Mouse (Mus musculus) embryo, embryonic 11 days (tissue): ENCODE results near the gene Tmem132d.

Source experiments
- DNase-seq: peaks from one replicate; pipeline ENCODE4 v3.0.0-alpha.2; 2015

Tmem132d gene

DNA sequence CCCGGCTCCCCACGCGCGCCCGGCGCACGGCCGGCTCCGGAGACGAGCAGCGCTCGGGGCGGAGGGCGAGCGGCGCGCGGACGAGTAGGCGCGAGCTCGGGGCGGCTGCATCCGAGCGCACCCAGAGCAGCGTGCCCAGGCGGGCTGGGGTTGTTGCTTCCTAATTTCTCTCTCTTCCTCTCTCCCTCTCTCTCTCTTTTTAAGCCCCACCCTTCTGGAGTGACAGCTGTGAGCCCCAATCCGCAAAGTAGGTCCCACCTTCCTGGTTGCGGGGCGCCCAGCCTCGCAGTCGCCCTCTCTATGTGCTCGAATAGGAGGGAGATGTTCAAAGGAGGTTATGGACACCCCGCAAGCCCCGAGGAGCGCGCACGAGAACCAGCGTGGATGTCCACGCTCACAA, at the start of gene Tmem132d:
TSS of gene Tmem132d (minus strand) at position 162 of the 400 bp plus-strand sequence.
- peak; percentile 45 for DNase-seq

DNA sequence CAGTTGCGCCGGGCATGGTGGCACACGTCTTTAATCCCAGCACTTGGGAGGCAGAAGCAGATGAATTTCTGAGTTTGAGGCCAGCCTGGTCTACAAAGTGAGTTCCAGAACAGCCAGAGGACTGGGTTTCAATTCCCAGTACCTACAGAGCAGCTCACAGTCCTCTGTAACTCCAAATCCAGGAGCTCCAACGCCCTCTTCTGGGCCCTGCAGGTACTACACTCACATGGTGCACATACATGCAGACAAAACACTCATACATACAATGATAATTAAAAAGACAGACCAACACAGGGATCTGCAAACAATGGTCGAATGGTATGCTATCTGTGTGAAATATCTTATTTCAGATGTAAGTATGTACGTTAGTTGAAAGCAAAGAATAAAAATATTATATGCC, 47.9 kb upstream of the Tmem132d start:
- no peak for DNase-seq

DNA sequence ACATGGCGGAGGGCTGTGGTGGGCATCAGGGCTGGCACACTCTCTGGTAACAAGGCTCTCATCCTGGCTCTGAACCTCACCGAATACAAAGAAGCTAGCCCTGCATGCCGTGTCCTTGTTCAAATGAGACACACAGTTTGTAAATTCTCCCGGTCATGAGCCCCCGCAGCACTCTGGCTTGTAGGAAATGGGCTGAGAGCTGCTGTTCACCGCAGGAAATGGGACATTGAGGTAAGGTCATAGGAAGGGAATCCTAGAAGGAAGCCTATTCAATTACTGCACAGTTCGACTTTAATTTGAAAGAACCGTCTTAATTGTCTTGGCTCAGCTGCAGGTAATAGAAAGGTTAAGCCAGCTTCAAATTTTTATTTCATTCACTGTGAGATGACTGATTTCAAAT, 42.5 kb upstream of the Tmem132d start:
- DNase-seq = no peak

DNA sequence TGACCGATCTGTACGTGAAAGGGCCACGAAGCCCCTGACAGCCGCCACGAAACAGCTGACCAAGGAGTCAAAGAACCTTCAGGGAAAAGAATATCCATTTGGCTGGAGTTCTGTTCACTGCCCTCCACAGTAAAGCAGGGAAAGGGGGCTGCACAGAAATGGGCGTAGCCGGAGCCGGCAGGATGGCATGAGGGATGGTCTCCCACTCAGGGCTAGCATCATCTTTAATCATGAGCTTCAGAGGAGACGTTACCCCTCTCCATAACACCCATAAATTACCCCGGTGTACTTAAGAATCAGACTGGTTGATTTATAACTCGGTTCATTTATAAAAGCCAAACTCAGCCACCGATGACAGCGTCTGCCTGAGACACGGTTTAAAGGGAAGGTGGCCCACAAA, 36.9 kb upstream of the Tmem132d start:
- DNase-seq = no peak

DNA sequence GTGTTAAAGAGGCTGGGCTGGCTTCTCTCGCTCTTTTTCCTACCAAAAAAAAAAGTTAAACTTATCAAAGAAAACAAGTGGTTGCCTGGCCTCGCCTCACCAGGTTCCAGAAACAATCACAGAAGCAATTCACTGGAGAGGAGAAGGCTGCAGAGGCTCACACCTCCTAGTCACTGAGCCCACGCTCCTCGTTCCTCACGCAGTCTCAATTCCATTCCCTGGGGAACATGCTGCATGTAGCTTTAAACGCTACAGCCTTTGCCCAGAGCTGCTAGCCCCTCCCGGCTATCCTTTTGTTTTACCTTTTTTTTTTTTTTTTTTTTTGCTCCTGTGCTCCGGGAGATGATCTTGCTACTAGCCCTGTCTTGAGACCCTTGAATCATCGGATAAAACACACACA, 31.6 kb upstream of the Tmem132d start:
- peak; percentile 53 for DNase-seq

DNA sequence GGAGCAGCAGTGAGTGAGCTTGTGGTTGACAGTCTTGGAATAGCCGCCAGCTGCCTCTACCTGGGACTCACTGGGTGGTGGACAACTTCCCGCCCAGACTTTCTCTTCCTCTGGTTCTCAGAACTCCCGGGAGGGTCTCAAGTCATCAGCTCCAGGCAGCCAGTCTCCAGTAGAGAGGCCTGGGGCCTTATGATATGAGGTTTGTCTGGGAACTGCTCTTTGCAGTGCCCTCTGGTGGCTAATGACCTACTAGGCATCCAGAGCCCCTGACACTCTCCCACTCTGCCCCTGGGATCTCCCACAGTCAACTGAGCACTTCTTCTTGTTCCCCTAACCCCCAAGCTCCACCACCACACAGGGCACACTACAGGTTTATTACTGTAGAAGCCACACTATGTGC, 27.7 kb upstream of the Tmem132d start:
- DNase-seq = no peak

DNA sequence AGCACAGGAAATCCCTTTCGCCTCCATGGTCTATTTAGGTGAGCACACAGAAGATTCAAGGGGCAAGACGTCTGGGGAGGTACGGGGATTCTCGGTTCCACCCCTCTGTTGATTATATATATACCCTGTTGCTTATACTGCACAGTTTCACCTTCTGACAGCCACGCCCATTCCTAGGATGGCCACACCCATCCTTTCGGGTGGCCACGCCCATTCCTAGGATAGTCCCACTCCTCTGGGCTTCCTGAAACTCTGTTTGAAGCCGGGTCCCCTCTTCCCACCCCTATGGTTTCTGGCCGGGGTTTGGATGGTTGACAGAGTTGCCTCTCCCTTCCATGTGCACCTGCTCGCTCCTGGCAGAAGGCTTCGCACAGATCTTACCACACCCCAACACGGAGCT, 22.9 kb upstream of the Tmem132d start:
- DNase-seq = no peak

DNA sequence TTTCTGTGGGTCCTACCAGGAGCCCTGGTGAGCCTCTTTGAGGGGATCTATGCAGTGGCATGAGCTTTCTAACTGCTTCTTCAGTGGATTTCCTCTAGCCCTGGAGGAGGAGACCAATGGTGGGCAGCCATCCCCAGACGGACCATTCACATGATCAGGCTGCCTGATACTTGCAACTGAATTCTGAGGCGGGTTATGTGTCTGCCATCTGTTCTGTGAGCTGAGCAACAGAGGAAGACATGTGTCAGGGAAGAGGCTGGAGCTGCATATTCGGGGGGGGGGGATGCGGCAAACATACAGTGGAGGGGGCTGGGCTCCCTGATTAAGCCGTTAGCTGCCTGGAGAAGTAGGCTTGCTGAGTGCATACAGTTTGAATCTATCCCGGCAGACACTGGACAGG, 19.3 kb upstream of the Tmem132d start:
- DNase-seq = no peak

DNA sequence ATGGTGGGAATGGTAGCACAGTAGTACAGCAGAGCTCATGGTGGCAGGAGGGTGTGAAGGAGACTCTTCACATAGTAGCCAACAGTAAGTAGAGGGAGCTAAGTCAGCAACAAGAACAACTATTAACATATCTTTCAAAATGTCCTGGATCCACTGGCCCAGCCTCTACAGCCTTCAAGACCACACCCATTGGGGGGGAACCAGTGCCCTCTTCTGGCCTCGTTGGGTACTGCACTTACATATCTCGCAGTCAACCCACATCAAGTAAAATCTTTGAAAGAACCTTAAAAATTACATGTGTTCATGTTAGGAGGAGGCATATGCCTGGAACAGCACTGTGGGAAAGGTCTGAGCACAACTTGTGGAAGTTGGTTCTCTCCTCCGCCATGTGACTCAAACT, 17.9 kb upstream of the Tmem132d start:
- no peak for DNase-seq

DNA sequence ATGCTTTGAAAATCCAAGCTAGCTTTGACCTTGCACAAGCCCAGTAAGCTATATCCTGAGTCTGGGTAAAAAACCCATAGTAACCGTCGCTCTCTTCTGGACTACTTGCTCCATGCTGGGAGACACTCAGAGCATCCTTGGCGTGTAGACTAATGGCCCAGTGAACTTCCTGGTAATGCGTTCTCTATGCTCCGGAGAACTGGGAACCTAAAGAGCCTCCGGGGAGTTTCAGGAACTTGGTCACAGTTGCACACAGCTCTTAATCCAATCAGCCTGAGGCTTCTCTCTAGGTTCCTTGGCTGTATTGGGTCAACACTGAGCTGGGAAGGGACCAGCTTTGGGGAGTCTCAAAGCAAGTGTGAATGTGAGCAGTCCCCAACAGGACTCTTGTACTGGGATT, 12.0 kb upstream of the Tmem132d start:
- DNase-seq = no peak

DNA sequence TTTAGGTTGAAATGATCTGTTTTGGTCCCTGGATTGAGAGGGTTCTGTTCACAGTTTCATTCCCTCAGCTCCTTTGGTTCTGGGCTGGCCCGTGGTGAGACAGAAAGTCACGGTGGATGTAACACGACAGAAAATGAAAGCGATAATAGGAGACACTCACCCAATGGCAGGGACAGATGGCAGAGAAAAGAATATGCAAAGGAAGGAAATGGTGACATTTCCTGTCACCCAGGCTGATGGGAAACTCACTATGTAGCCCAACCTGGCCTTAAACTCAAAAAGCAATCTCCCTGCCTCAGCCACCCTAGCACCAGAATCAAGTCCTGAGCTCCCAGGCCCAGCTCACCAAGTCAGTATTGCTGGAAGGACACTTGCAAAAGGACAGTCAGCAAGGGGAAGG, 11.0 kb upstream of the Tmem132d start:
- no peak for DNase-seq

DNA sequence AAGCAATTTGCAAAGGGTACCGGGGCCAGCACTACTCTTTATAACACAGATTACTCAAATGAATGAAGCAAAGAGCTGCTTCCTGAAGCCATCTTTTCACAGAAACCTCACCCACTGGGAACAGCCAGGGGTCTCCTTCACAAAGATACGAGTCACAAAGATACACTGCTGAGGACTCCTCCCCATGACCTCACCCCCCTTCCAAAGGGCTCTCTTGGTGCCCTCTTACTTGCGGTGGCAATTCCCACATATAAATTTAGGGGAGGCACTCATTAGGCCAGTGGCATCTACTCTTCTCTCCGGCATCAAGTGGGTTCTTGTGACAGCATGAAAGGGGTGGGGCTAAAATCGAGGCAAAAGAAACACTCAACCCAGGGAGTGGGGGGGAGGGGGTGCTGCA, 8.2 kb upstream of the Tmem132d start:
- DNase-seq = no peak

DNA sequence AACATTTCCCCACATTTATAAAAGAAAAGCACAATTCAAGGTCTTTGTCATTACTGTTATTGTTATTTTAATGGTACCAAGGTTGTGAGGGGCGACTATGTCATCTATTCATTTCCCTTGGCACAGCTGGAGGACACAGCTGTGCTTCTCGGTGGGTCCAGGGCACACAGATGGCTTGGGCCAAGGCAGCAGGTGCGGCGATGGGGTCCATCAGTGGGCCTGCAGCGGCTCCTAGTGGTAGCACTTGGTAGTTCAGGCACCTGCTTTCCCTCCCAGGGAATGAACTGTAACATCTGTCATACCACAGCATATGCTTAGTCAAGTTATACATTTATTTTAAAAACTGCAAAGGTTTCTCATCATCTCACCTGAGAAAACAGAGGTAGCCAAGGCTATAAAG, 7.0 kb upstream of the Tmem132d start:
- peak; percentile 75 for DNase-seq

DNA sequence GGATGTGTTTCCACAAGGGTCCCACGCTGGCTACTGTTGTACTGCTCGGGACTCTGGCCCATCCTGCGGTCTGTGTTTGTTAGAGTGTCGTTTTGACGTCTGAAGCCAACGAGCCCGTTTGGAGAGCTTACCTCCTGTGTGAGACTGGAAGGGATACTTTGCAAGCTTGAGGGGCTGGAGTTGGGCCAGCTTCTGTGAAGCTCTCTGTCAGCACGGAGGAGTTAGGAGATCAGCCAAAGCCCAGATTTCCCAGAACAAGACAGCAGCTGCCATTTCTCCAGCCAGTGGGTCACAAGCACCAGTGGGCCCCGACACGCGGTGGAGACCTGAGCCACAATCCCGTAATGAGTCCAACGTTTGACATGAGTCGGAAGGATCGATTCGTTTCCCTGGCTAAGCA, 5.2 kb upstream of the Tmem132d start:
- no peak for DNase-seq

DNA sequence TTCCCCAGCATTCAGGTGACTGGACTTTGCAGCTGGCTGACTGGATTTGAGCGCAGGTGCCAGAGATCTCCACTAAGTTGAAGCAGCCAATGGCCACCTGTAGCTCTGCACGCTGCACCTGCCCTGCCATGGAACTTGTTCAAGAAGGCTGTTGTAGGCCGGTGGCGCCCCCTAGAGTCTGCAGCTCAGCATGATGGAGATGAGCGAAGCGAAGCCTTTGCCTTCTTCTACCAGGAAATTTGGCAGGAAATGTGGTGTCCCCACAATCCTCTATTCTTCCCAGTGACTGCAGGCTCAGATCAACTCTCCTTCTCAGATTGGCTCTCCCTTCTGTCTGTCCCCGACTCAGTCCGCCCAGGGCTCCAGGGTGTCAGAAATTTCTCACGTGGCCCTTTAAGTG, 4.0 kb upstream of the Tmem132d start:
- DNase-seq = peak; percentile 74

DNA sequence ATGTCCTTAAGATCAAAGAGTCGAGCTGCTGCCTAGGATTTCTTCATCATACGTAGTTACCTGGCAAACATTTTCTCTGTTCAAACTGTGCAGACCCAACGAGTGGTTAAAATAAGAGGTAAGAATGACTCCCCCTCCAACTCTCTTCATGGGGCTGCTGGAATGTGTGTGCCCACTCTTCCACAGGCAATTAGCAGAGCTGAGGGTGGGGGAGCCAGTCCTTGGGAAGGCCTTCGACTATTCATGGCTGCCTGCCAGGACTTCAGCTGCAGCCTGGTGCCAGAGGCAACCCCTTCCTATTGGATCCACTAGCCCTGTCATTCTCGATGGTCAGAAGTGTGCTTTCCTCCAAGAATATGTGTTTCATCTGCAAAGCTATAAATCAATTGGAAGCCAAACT, 2.8 kb upstream of the Tmem132d start:
- no peak for DNase-seq

DNA sequence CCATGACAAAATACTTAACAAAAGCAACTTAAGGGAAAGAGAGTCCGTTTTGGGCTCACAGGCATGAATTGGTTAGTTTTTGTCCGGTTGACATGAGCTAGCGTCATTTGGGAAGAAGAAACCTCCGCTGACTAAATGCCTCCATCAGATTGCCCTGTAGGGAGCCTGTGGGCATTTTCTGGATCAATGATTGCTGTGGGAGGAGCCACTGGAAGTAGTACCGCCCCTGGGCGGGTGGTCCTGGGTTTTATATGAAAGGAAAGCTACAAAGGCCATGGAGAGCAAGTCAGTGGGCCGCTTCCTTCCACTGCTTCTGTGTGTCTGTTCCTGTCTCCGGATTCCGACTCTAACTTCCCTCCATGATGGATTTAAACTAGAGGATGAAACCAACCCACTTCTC, 909 bp upstream of the Tmem132d start:
- DNase-seq = no peak

DNA sequence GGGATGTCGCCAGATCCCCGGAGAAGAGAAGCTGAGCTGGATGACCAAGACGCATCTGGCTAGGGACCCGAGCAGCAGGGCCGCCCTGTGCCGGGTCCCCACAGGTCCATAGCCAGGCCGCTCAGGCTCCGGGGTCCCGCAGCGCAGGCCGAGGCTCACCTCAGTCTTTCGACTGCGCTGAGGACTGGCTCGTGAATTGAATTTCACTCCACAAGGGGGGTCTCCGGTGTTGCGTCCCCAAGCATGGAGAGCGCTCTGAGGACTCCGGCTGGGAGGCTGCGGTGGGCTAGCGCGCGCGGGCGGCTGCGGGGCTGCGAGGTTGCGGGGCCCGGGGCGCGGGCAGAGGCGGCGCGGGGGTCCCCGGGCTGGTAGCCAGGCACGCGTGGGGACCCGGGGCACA, 455 bp downstream of the Tmem132d start:
- DNase-seq = no peak

DNA sequence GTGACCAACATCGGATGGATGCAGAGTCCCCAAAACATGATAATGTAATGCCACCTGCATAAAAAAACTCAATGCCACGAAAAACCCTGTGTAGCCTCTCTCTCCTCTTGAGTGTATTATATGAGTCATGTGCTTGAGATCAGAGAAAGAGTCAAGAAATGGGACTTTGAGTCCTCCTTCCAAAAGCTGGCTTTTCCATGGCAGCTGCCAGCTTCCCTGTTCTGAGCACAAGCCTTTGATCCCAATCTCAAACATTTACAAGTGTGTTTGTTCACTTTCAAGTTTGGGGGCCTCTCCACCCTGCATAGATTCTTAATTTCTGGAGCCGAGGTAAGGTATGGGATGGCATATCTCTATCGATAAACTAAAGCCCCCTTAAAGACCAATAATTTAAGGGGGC, 8.2 kb downstream of the Tmem132d start:
- DNase-seq = no peak

DNA sequence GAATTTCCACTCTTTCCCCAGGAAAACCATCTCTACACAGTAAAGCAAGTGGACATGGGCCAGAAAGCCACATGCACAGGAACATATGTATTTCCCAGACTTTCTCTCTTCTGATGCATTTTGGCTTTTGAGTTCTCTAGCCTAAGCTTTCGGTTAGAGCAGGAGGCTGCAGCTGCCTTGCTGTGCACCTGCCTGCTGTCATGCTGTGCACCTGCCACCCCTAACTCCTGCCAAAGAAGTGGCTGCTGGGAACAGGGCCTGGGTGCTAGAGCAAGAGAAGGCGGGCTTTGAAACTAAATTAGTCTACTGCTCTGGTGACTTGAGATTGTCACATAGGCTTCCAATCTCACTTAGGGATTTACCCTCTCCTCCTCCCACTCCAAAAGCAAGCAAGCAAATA, 8.7 kb downstream of the Tmem132d start:
- no peak for DNase-seq

DNA sequence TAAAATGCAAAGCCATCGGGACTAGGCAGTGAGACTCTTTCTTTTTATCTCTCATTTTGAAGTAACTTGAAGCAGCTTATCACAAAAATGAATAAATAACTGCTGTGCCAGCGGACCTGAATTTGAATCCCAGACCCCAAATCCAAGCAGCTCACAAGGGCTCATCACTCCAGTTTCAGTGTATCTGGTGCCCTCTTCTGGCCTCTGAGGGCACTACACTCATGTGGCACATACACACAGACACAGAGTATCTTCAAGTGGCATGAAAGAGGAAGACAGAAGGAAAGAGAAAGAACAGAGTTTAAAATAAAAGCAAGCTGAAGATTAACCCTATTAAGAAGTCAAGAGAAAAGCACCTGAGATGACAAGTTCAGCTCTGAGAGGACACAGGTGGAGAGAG, 10.8 kb downstream of the Tmem132d start:
- no peak for DNase-seq

DNA sequence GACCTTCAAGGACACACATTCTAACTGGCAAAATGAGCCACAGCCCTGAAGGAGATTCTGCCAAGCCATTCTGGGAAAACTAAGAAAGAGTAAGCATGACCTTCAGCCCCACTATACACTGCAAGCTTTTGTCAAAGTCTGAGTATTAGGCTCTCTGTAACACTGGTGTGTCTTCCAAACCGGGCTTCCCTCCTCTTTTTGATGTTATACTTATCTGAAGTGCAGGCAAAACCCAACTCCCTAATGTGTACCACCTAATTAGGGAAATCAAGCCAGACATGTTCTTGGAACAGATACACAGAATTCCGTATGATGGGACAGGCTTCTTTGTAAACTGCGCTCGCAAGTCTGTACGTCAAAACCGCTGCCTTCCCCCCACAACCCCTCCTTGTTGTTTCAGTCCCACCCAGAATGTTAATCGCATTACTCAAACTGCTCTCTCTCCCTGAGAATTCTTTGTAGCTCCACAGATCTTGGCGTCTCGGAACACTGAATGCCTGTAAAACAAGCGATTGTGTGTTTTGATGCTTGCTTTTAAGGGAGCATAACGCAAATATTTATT, 14.6 kb downstream of the Tmem132d start:
- no peak for DNase-seq

DNA sequence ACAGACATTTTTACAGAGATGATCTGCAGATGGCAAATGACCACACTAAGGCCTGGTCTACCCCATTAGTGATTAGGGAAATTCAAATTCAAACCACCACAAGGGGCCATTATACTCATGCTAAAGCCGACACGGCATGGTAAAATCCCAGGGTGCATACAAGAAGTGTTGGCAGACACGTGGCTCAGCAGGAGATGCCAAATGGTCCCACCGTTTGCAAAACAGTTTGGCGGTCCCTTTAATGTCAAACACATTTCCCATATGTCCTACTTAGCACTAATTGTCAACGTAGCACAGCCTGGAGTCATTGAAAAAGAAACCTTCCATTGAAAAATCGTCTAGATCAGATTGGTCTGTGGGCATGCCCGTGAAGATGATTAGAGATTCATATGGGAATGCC, 18.8 kb downstream of the Tmem132d start:
- no peak for DNase-seq

DNA sequence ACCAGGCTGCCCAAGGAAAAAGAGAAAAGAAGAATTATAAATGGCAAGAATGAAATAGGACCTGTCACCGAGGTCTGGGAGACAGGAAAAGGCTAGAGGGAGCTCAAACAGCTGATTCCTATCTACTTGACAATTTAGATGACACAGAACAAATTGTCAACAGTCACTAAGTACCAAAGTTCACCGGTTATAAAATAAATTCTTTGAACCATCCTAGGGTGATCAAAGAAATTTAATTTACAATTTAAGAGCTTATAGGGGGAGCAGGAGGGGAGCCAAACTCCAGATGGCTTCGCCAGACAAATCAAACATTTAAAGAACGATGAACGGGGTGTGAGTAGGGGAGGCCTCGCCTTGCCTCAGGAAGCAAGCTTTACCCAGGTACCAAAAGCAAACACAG, 20.6 kb downstream of the Tmem132d start:
- DNase-seq = no peak

DNA sequence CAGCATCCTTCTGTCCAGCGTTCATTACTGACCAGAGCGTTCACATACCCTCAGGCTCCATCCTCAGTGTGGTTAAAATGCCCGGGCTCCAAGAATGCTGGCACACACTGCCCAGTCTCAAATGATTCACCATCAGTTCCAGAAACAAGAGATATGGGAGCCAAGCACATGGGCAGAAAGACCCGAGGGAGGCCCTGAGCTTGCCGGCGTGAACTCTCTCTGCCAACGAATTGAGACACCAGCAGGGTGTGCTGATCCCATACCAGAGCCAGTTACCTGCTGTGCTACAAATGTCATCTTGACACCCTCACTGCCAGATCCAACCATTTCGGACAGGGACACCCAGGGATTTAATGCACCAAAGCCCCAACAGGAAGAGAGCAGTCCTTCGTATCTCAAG, 25.3 kb downstream of the Tmem132d start:
- no peak for DNase-seq

DNA sequence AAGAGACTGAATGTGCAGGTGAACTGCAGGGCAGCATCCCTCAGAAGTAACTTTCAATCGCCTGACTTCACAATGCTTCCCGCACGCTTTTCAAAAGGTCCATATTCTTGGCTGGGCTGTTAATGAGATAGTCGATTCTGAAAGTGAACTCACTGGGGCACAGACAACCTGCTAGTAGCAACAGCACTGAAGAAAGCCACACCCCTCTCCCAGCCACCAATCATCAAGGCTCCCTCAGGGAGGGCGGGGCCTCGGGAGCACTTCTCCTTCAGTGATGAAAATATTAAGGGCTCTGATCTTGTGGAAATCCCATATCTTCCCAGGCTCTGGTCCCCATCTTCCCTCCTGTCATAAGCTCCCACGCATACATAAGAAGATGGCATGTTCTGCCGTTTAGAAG, 27.8 kb downstream of the Tmem132d start:
- no peak for DNase-seq
